Comparison of ENCODE assay signal across 10 mouse cellular contexts in genomic region chr16:91068969-91069368, GRCm38 (mm10). TPM values are rescaled to one million over a fixed set of nuclear protein-coding genes. Genes with fewer than 3 reads are reported as not detected.
DNase-seq lines count a peak whose midpoint lies in the region; ATAC-seq lines count a peak whose summit lies in the region.
"Had no signal": no experiment of that assay in that cellular context is flagged by ENCODE, and none has a peak within 500 bp of the region (broad histone marks: within the 10 kb centered on the region; RNA-seq: fewer than 3 reads in every experiment).

No protein-coding gene starts in this region.

- 32% methylated on average over 12 of the region's 12 CpGs for WGBS in heart, embryonic 10.5 days
- WGBS in midbrain, embryonic 11.5 days = 24% methylated on average over 12 of the region's 12 CpGs

- H3K4me3 ChIP-seq in heart, embryonic 10.5 days = no peak overlapping the region
- no peak overlapping the region for H3K4me3 ChIP-seq in midbrain, embryonic 11.5 days (ENCODE audit: low read depth, low read length)
- H3K4me3 ChIP-seq: embryonic facial prominence, embryonic 12.5 days had no signal

- H3K4me2 ChIP-seq in midbrain, embryonic 11.5 days = no peak overlapping the region; the same call in 1 of the 2 replicates
- H3K4me2 ChIP-seq: embryonic facial prominence, embryonic 12.5 days had no signal

- H3K9me3 ChIP-seq in heart, embryonic 10.5 days = no peaks in the 10 kb centered on the region
- H3K9me3 ChIP-seq in midbrain, embryonic 11.5 days (ENCODE audit: control insufficient read depth, low read length) = no peaks in the 10 kb centered on the region
- H3K9me3 ChIP-seq: embryonic facial prominence, embryonic 12.5 days had no signal

- H3K9ac ChIP-seq in midbrain, embryonic 11.5 days (ENCODE audit: low read length) = no peak overlapping the region; the same call in 1 of the 2 replicates
- H3K9ac ChIP-seq: embryonic facial prominence, embryonic 12.5 days; liver, embryonic 14.5 days had no signal

- H3K4me1 ChIP-seq in heart, embryonic 10.5 days = peaks cover 8% of the 10 kb centered on the region
- H3K4me1 ChIP-seq in midbrain, embryonic 11.5 days (ENCODE audit: control insufficient read depth, insufficient read depth, low read length) = peaks cover 3% of the 10 kb centered on the region; the same call in 1 of the 2 replicates
- H3K4me1 ChIP-seq: embryonic facial prominence, embryonic 12.5 days had no signal

- peak; percentile 57 for ATAC-seq in midbrain, embryonic 11.5 days (ENCODE audit: low FRiP score)
- no peak for ATAC-seq in megakaryocyte, adult 5-6 weeks (ENCODE audit: poor library complexity, severe bottlenecking)

- peak; percentile 16 to 25 for DNase-seq in heart, adult 18-20 months
- DNase-seq in heart, embryonic 10.5 days (ENCODE audit: low spot score) = no peak
- DNase-seq in NIH3T3 (ENCODE audit: low read depth) = peak; percentile 5
- DNase-seq in forelimb bud, embryonic 11.5 days (ENCODE audit: low read depth, low spot score) = peak; percentile 53
- peak; percentile 92 for DNase-seq in midbrain, embryonic 11.5 days (ENCODE audit: low spot score, missing footprints)
- peak; percentile 25 for DNase-seq in testis, postnatal 14 days (ENCODE audit: low spot score)
- no peak for DNase-seq in ovary, postnatal 14 days (ENCODE audit: low spot score)

- H3K36me3 ChIP-seq in heart, embryonic 10.5 days = no peaks in the 10 kb centered on the region
- no peaks in the 10 kb centered on the region for H3K36me3 ChIP-seq in midbrain, embryonic 11.5 days (ENCODE audit: control insufficient read depth, insufficient read depth, low read length)
- H3K36me3 ChIP-seq: embryonic facial prominence, embryonic 12.5 days had no signal

- no peak overlapping the region for H3K27ac ChIP-seq in heart, embryonic 10.5 days
- no peak overlapping the region for H3K27ac ChIP-seq in midbrain, embryonic 11.5 days (ENCODE audit: low read depth, low read length)
- H3K27ac ChIP-seq: embryonic facial prominence, embryonic 12.5 days; liver, embryonic 14.5 days had no signal

- peaks cover 23% of the 10 kb centered on the region for H3K27me3 ChIP-seq in heart, embryonic 10.5 days (ENCODE audit: insufficient read depth, poor library complexity, severe bottlenecking)
- H3K27me3 ChIP-seq in midbrain, embryonic 11.5 days (ENCODE audit: control insufficient read depth, insufficient read depth, low read length) = no peaks in the 10 kb centered on the region

RNA-seq across cellular contexts. Expression of gene Paxbp1, which starts 24.6 kb away (rescaled TPM):
- 10 to 100 TPM; 11.3 to 12.4 TPM for total RNA-seq in heart, adult 18-20 months (2021)
- 48.8 and 53.4 TPM in 2 replicates for polyA plus RNA-seq in heart, embryonic 10.5 days (2016; fragmentation: Nextera tagmentation; extraction: Ambion mirVana)
- polyA plus RNA-seq in midbrain, embryonic 11.5 days (2014; fragmentation: Nextera tagmentation; extraction: Ambion mirVana) = 86.4 and 97.2 TPM in 2 replicates
- 71.3 and 81.9 TPM in 2 replicates for total RNA-seq in megakaryocyte, adult 5-6 weeks (2015)
- 68.3 and 79.2 TPM in 2 replicates for total RNA-seq in megakaryocyte, adult 5-6 weeks (2017)

RNA-seq across cellular contexts. Expression of gene 4932438H23Rik, which starts 26.0 kb away (rescaled TPM):
- under 1 TPM; 0.13 to 0.17 TPM for total RNA-seq in heart, adult 18-20 months (2021)
- not detected in 2 replicates for polyA plus RNA-seq in heart, embryonic 10.5 days (2016; fragmentation: Nextera tagmentation; extraction: Ambion mirVana)
- polyA plus RNA-seq in midbrain, embryonic 11.5 days (2014; fragmentation: Nextera tagmentation; extraction: Ambion mirVana) = 0.26 TPM in 1 of 2 replicates, not detected in the other
- total RNA-seq in megakaryocyte, adult 5-6 weeks (2015) = 0.09 TPM in 1 of 2 replicates, not detected in the other
- 0.12 and 0.15 TPM in 2 replicates for total RNA-seq in megakaryocyte, adult 5-6 weeks (2017)
- polyA plus RNA-seq: liver, embryonic 14.5 days had no signal

RNA-seq across cellular contexts. Expression of gene Synj1, which starts 57.9 kb away (rescaled TPM):
- total RNA-seq in heart, adult 18-20 months (2021) = 10 to 100 TPM; 28.4 to 33.6 TPM
- 14.3 and 16.5 TPM in 2 replicates for polyA plus RNA-seq in heart, embryonic 10.5 days (2016; fragmentation: Nextera tagmentation; extraction: Ambion mirVana)
- polyA plus RNA-seq in midbrain, embryonic 11.5 days (2014; fragmentation: Nextera tagmentation; extraction: Ambion mirVana) = 23.3 and 27.0 TPM in 2 replicates
- total RNA-seq in megakaryocyte, adult 5-6 weeks (2015) = 95.7 and 105 TPM in 2 replicates
- total RNA-seq in megakaryocyte, adult 5-6 weeks (2017) = 44.6 and 61.5 TPM in 2 replicates

Comparison
In these comparisons a context has a peak if more than half of its experiments do, and no peak if none do; other contexts are left out.
1. DNase-seq: peak in heart, adult 18-20 months (2 of 2), NIH3T3 (single experiment), forelimb bud, embryonic 11.5 days (single experiment), midbrain, embryonic 11.5 days (single experiment) and testis, postnatal 14 days (single experiment); none in heart, embryonic 10.5 days (single experiment) and ovary, postnatal 14 days (single experiment).
2. RNA of gene Paxbp1, which starts 24.6 kb away (total RNA-seq): 68.3 to 81.9 TPM in megakaryocyte, adult 5-6 weeks; 11.3 to 12.4 TPM in heart, adult 18-20 months; every median in the first group is over 4 times any median in the second.